Mouse (Mus musculus) liver, embryonic 15.5 days (tissue): ENCODE results near the gene Trcg1. TPM values are rescaled to one million over a fixed set of nuclear protein-coding genes. Genes with fewer than 3 reads are reported as not detected.

Experiments used
- ATAC-seq: fragments of 200-750 bp; cut with Nextera tagmentation; 2 replicates; pipeline ENCODE4 v1.8.0; 2017; ENCODE audit warnings: moderate number of reproducible peaks, mild to moderate bottlenecking, moderate library complexity; ENCODE audit not compliant: insufficient read depth
- H3K27ac ChIP-seq: fragments of 300-500 bp; sonication (generic); replicated peaks from 2 replicates; pipeline ENCODE4 v1.5.1; 2015; ENCODE audit warnings: mild to moderate bottlenecking, inconsistent platforms
- H3K27me3 ChIP-seq: fragments of 300-500 bp; sonication (generic); 2 replicates; pipeline ENCODE4 v1.6.1; 2015; ENCODE audit warnings: mild to moderate bottlenecking, inconsistent platforms
- H3K36me3 ChIP-seq: fragments of 300-500 bp; sonication (generic); replicated peaks from 2 replicates; pipeline ENCODE4 v1.6.1; 2015; ENCODE audit warnings: moderate library complexity, mild to moderate bottlenecking, inconsistent platforms
- H3K4me1 ChIP-seq: fragments of 300-500 bp; sonication (generic); replicated peaks from 2 replicates; pipeline ENCODE4 v1.6.1; 2015; ENCODE audit warnings: inconsistent platforms
- H3K4me2 ChIP-seq: fragments of 300-500 bp; sonication (generic); 2 replicates; pipeline ENCODE4 v1.6.1; 2015; ENCODE audit warnings: moderate library complexity, mild to moderate bottlenecking, inconsistent platforms
- H3K4me3 ChIP-seq: fragments of 300-500 bp; sonication (generic); replicated peaks from 2 replicates; pipeline ENCODE4 v1.5.1; 2015; ENCODE audit warnings: mild to moderate bottlenecking, inconsistent platforms
- H3K9ac ChIP-seq: fragments of 300-500 bp; sonication (generic); 2 replicates; pipeline ENCODE4 v1.6.1; 2015; ENCODE audit warnings: moderate library complexity, mild to moderate bottlenecking, inconsistent platforms
- H3K9me3 ChIP-seq: fragments of 300-500 bp; sonication (generic); replicated peaks from 2 replicates; pipeline ENCODE4 v1.6.1; 2016; ENCODE audit warnings: inconsistent platforms
- WGBS: fragments of 180-500 bp; shearing (Covaris S2); methylation state at CpG from one replicate; pipeline ENCODE4 v1.1.7; 2015; ENCODE audit warnings: mixed read lengths; ENCODE audit not compliant: insufficient replicate concordance; 5-methylcytosine and 5-hydroxymethylcytosine counted together
- polyA plus RNA-seq: library from polyadenylated mRNA; unstranded; fragments of >200 nt; fragmentation: Nextera tagmentation; extraction: Ambion mirVana; gene quantifications from 2 replicates; pipeline ENCODE4 v1.2.1, GENCODE M21; 2015

Trcg1 gene
- polyA plus RNA-seq, 1 experiment from 2014 or later = not detected

- Histone ChIP-seq H3K4me1 (peaks cover 32% of the 10 kb centered on the region), H3K27ac (no peak overlapping the region), H3K36me3 (no peaks in the 10 kb centered on the region), H3K4me2 (no peak overlapping the region), H3K9ac (no peak overlapping the region), H3K27me3 (0 out of 2 replicates have a peak, but pooled peaks cover 2% of the 10 kb centered on the region), H3K4me3 (no peak overlapping the region), H3K9me3 (no peaks in the 10 kb centered on the region)
- WGBS = 51% methylated on average over 3 of the region's 3 CpGs
- no peak for ATAC-seq
These were observed 2.6 kb upstream of the Trcg1 start for GRCm38 (mm10) chr9:57233767-57234166.

DNA sequence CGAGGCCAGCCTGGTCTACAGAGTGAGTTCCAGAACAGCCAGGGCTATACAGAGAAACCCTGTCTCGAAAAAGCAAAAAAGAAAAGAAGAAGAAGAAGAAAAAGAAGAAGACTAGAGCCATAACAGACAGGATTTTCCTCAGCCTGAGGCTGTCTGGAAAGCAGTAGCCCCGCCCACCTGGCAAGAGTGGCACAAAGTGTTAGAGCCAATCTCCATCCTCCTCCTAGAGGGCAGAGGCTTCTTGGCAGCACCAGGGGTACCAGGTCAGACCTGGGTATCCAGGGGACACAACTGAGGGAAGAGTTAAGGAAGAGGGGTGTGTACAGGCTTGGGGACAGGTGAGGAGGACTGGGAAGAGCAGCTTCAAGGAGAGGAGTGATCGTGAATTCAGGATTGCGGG lies 1.3 kb downstream of the Trcg1 start:
- Histone ChIP-seq H3K9me3 (no peaks in the 10 kb centered on the region), H3K4me3 (no peak overlapping the region), H3K9ac (no peak overlapping the region), H3K4me1 (peaks cover 19% of the 10 kb centered on the region), H3K36me3 (no peaks in the 10 kb centered on the region), H3K27ac (no peak overlapping the region), H3K27me3 (peaks cover 13% of the 10 kb centered on the region), H3K4me2 (no peak overlapping the region)
- WGBS = 63% methylated on average over 5 of the region's 5 CpGs
- no peak for ATAC-seq

GRCm38 (mm10) chr9:57238220-57238619 lies 1.9 kb downstream of the Trcg1 start:
- Histone ChIP-seq H3K4me2 (no peak overlapping the region), H3K36me3 (no peaks in the 10 kb centered on the region), H3K9me3 (no peaks in the 10 kb centered on the region), H3K9ac (no peak overlapping the region), H3K27ac (no peak overlapping the region), H3K4me3 (no peak overlapping the region), H3K4me1 (peaks cover 14% of the 10 kb centered on the region), H3K27me3 (peaks cover 15% of the 10 kb centered on the region)
- no peak for ATAC-seq
- 67% methylated on average over 2 of the region's 2 CpGs for WGBS

DNA sequence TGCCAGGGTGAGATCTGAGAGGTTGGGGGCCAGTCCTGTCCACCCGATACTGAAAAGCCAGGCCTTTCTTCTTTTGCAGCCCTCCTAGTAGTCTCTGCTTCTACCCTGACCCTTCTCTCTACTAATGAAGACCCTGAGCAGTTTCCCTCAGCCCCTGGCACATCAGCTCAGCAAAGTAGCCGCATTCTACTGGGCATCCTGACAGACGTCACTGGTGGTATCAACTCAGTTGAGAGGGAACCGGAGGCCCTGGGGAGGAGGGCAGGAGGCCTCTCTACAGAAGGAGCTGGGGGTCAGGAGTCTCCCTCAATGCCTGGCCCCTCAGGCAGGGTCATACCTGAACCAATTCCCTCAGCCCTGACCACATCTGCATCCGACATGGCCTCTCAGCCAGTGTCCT lies 4.8 kb downstream of the Trcg1 start:
- no peaks in the 10 kb centered on the region for H3K9me3 ChIP-seq
- WGBS = 62% methylated on average over 5 of the region's 5 CpGs
- no peak overlapping the region for H3K9ac ChIP-seq
- no peak overlapping the region for H3K4me3 ChIP-seq
- H3K27ac ChIP-seq = no peak overlapping the region
- peaks cover 15% of the 10 kb centered on the region for H3K27me3 ChIP-seq
- no peaks in the 10 kb centered on the region for H3K36me3 ChIP-seq
- no peaks in the 10 kb centered on the region for H3K4me1 ChIP-seq
- no peak for ATAC-seq
- H3K4me2 ChIP-seq = no peak overlapping the region

- H3K4me2 ChIP-seq = no peak overlapping the region
- WGBS = 30% methylated on average over 5 of the region's 5 CpGs
- no peaks in the 10 kb centered on the region for H3K36me3 ChIP-seq
- no peak overlapping the region for H3K9ac ChIP-seq
- H3K27me3 ChIP-seq = peaks cover 15% of the 10 kb centered on the region
- ATAC-seq = no peak
- H3K4me3 ChIP-seq = no peak overlapping the region
- no peak overlapping the region for H3K27ac ChIP-seq
- no peaks in the 10 kb centered on the region for H3K9me3 ChIP-seq
- H3K4me1 ChIP-seq = 0 out of 2 replicates have a peak, but pooled peaks cover 3% of the 10 kb centered on the region
These were observed 6.6 kb downstream of the Trcg1 start for GRCm38 (mm10) chr9:57242916-57243315.

DNA sequence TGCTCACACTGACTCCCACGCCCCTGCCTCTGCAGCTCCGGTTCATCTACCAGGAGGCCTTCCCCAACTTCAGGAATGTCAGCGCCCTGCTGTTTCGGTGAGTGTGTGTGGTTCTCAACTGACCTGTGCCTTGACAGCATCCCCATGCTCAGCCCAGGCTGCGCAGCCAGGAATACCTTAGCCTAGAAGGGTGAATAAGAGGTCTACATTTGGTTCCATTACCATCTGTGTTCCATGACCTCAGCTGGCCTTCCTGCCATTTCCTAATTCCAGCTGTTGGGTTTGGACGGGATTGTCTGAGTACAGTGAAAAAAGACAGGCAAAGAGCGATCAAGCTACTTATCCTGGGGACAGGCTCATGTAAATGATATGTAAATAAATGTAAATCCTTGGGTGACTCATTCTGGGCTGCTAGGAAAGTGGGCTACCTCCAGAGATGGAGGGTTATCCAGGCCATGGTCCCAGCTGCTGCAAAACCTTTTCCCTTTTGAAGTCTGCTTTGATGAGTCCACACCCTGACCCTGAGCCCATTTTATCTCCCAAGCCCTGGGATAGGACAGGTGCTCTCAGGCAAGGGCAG lies 7.8 kb downstream of the Trcg1 start:
- H3K9me3 ChIP-seq = no peaks in the 10 kb centered on the region
- ATAC-seq = no peak
- H3K4me3 ChIP-seq = no peak overlapping the region
- no peaks in the 10 kb centered on the region for H3K36me3 ChIP-seq
- peaks cover 10% of the 10 kb centered on the region for H3K27me3 ChIP-seq
- H3K4me2 ChIP-seq = no peak overlapping the region
- H3K9ac ChIP-seq = no peak overlapping the region
- H3K4me1 ChIP-seq = peaks cover 16% of the 10 kb centered on the region
- 53% methylated on average over 7 of the region's 7 CpGs for WGBS
- no peak overlapping the region for H3K27ac ChIP-seq

DNA sequence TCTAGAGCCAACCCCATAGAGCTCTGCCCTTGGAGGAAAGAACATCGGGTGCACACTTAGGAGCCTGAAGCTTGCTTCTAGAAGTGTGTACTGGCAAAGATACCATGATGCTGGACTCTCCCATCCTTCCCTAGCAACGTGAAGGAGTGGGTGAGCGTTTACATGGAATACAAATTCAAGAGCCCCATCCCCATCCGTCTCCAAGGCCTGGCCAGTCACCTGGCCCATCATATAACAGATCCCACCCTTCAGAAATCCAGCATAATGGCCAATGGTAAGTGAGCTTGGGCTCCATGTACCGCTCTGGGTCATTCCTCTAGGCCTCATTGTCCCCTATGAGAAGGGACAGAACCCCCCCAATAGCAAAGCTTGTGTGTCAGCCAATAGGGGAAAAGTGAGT lies 10.1 kb downstream of the Trcg1 start:
- Histone ChIP-seq H3K4me3 (no peak overlapping the region), H3K36me3 (peaks cover 9% of the 10 kb centered on the region), H3K27me3 (peaks cover 7% of the 10 kb centered on the region; the same call in 1 of the 2 replicates), H3K4me1 (peaks cover 24% of the 10 kb centered on the region), H3K4me2 (no peak overlapping the region), H3K27ac (no peak overlapping the region), H3K9me3 (no peaks in the 10 kb centered on the region), H3K9ac (no peak overlapping the region)
- WGBS = 73% methylated on average over 5 of the region's 5 CpGs
- no peak for ATAC-seq

GRCm38 (mm10) chr9:57247201-57247671 lies 10.9 kb downstream of the Trcg1 start:
- Histone ChIP-seq H3K9me3 (no peaks in the 10 kb centered on the region), H3K4me2 (no peak overlapping the region), H3K27ac (no peak overlapping the region), H3K4me3 (no peak overlapping the region), H3K4me1 (peaks cover 24% of the 10 kb centered on the region), H3K9ac (no peak overlapping the region), H3K36me3 (peaks cover 17% of the 10 kb centered on the region), H3K27me3 (0 out of 2 replicates have a peak, but pooled peaks cover 7% of the 10 kb centered on the region)
- 48% methylated on average over 8 of the region's 8 CpGs for WGBS
- ATAC-seq = no peak

DNA sequence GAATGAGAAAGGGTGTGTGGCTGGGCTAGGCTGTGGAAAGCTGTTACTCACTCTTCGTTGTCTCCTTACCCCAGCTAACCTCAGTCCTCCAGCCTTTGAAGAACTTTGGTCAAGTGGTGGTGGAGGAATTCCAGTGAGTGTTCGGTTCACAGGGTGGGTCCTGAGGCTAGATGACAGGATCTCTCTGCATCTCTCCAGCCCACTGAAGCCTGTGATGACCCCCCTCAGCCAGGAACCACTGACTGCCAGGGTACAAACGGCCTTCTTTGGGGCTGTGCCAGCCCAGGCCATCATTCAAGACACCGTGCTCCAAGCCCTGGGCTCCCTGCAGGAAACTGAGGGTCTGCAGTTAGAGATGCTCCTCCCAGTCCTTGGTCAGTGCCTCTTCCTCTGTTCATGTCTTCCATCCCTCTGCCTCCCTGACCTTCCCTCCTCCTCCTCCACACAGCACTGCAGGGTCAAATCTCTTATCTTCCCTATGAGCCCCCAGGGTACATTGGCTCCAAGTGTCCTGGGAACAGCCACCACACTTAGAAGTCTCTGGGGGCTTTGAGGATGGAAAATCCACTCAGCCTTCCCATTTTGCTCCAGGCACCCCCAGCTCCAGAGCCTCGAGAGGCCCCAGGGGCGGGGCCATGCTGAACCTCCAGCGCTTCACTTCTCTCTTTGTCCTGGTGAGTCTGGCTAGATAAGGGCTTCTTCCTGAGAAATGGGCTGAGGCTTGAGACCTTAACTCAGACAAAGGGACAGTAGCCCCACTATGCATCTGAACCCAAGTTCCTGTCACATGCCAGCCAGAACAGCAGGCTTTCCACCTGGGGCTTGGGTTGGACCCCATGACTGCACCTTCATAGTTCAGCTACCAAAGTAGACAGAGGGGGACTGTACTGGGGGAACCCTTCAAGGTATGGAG lies 11.9 kb downstream of the Trcg1 start:
- 31% methylated on average over 7 of the region's 7 CpGs for WGBS
- no peak for ATAC-seq
- peaks cover 24% of the 10 kb centered on the region for H3K4me1 ChIP-seq

DNA sequence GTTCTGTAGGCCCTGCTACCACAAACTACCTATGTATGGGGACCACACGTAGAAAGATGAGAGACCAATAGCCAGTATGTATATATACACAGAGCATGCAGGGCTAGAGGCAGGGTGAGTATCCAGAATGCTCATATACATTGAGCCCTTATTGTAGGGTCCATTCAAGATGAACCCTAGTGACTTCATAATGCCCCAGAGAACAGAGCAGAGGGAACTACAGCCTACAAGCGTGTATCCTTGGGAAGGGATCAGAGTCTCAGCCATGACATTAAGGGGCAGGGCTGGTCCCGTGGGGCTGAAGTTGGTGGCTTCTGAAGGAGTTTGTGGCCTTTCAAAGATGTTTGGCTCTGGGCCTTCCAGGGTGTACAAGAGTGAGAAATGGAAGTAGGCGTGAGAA lies 13.7 kb downstream of the Trcg1 start:
- 82% methylated on average over 4 of the region's 4 CpGs for WGBS
- no peak overlapping the region for H3K27ac ChIP-seq
- no peak overlapping the region for H3K4me2 ChIP-seq
- no peaks in the 10 kb centered on the region for H3K9me3 ChIP-seq
- no peaks in the 10 kb centered on the region for H3K27me3 ChIP-seq
- H3K4me1 ChIP-seq = peaks cover 32% of the 10 kb centered on the region
- no peak for ATAC-seq
- H3K36me3 ChIP-seq = peaks cover 45% of the 10 kb centered on the region
- H3K9ac ChIP-seq = no peak overlapping the region
- no peak overlapping the region for H3K4me3 ChIP-seq

More for the DNA sequence above, 11.9 kb downstream of the Trcg1 start:
- Histone ChIP-seq H3K27ac (no peak overlapping the region), H3K27me3 (no peaks in the 10 kb centered on the region), H3K4me2 (no peak overlapping the region), H3K9me3 (no peaks in the 10 kb centered on the region), H3K36me3 (peaks cover 27% of the 10 kb centered on the region), H3K4me3 (no peak overlapping the region), H3K9ac (no peak overlapping the region)

DNA sequence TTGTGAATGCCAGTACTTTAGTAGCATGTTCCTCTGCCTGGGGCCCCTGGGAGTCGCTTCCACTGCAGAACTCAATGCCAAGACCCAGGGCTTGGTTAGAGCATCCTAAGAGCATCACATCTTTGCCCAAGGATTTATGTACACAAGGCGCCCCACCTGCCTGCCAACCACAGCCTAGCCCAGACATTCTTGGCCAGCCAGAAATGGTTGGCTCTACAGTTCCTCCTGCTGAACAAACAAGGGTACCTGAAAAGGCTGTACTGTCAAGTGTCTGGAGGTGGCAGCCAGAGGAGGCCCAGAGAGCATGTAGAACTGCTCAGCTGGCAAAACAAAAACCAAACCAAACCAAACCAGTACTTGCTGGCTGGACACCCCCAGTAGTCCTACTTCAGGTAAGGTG lies 14.8 kb downstream of the Trcg1 start:
- ATAC-seq = no peak
- Histone ChIP-seq H3K4me3 (no peak overlapping the region), H3K9me3 (no peaks in the 10 kb centered on the region), H3K4me2 (no peak overlapping the region), H3K27me3 (no peaks in the 10 kb centered on the region), H3K36me3 (peaks cover 56% of the 10 kb centered on the region), H3K27ac (no peak overlapping the region), H3K9ac (no peak overlapping the region), H3K4me1 (peaks cover 42% of the 10 kb centered on the region)
- WGBS = 79% methylated on average over 2 of the region's 2 CpGs
